Mouse (Mus musculus) frontal cortex, postnatal 10 days (tissue): ENCODE results near the gene Tgfb2.

Experiments used
- DNase-seq, 2 experiments: peaks; one replicate each; pipeline ENCODE4 v3.0.0; 2022; ENCODE audit warnings: low spot score in 2 of 2, mixed read lengths in 1 of 2

Gene Tgfb2

GRCm38 (mm10) chr1:186581666-186582065 lies 124.1 kb downstream of the Tgfb2 start:
- no peak for DNase-seq

GRCm38 (mm10) chr1:186581114-186581513 lies 124.7 kb downstream of the Tgfb2 start:
- no peak for DNase-seq

- DNase-seq, result no peak
Measured at GRCm38 (mm10) chr1:186577302-186577701, 128.5 kb downstream of the Tgfb2 start.

GRCm38 (mm10) chr1:186575629-186576028 lies 130.2 kb downstream of the Tgfb2 start:
- DNase-seq, result no peak

GRCm38 (mm10) chr1:186575074-186575473 lies 130.7 kb downstream of the Tgfb2 start:
- no peak for DNase-seq
